Mouse (Mus musculus): ENCODE results near the gene Ffar1.

DNA sequence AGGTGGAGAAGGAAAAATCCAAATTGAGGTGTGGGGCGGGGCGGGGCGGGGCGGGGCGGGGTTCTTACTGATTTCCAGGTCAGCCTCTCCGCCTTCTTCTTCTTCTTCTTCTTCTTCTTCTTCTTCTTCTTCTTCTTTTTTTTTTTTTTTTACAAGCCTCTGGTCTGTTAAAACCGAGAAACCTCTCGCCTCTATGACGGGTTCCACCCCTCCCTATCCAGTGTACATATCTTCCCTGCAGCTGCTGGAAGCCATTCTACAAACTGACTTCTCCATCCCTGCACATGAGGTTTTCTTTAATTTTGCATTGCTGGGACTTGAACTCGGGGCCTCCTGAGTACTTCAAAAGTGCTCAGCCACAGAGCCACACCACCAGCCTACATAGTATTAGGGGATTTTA is 34.7 kb downstream of the Ffar1 start:
- TF ChIP-seq CTCF (conservative IDR thresholded peaks at IDR 0.05; ENCODE audit: low read length) (no peak), POU5F1 (IDR thresholded peaks at IDR 0.05; ENCODE audit: borderline replicate concordance, low read length) (no peak), NANOG (IDR thresholded peaks at IDR 0.05; ENCODE audit: borderline replicate concordance, low read length) (no peak)
